Mouse (Mus musculus): ENCODE measurements around the gene Tnnc1.

DNA sequence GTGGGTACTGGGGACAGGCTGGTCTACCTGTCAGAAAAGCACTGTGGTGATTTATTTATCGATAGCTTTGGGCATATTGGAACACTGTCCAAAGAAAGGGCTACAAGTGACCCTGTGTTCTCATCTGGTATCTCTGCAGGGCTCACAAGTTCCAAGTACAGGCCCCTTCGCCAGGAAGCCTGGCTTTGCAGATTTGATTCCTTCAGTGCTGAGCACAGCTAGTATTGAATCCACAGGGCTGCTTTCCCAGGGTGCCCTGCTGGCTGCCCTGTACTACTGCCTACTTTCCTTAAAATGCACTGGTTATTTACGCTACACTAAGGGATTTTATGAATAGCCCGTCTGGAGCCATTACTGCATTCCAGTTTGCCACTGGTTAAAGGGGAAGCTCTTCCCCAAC, 26.6 kb upstream of the Tnnc1 start:
- TF ChIP-seq CTCF (conservative IDR thresholded peaks at IDR 0.05; ENCODE audit: low read length): no peak
- TF ChIP-seq POU5F1 (IDR thresholded peaks at IDR 0.05; ENCODE audit: borderline replicate concordance, low read length): no peak
